Mouse (Mus musculus) brain, adult 10 weeks (tissue): ENCODE data around the gene Dedd2. TPM values are rescaled to one million over a fixed set of nuclear protein-coding genes. Genes with fewer than 3 reads are reported as not detected.

Experiments
- polyA plus RNA-seq: library from polyadenylated mRNA; stranded (reverse); fragments of 350-450 nt; fragmentation: Illumina TruSeq; extraction: RNeasy Lipid Tissue Mini Kit (QIAGEN cat#74804); gene quantifications from one replicate; pipeline ENCODE4 v1.2.3, GENCODE M21; 2015; ENCODE audit warnings: low read depth, low replicate concordance

The Dedd2 gene
- polyA plus RNA-seq, result 15.9 TPM

DNA sequence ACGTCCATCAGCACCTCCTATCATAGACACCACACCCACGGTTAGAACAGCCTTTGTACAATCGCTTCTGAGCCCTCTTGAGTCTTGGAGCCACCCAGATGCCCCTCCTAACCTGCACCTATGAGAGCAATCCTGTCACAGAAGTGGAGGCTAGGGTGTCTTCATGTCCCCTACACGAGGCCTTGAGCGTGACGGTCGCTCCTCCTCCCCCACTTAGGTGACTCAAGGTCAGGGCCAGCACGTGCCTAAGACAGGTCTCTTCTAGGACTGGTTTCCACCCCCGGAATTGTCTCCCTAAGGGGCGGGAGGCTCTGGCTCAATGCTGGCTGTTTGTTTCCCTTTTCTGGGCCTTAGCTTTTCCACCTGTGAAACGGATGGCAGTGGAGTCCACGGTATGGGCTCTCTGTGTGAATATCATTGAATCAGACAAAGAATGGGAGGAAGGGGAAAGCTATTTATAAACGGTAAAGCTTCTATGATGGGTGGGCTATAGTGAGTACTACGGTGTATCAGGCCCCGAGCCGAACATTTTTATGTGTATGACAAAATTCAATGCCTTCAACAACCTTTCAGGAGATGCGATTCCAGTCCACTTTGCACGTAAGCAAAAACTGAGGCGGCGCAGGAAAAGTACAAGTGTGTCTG, at the start of gene Dedd2:
TSS of gene Dedd2 (minus strand) at position 159 of the 645 bp plus-strand sequence.

GRCm38 (mm10) chr7:25267301-25267750, 46.9 kb upstream of the Dedd2 start, which contains the start of gene Cic:
Cic (plus strand) TSS chr7:25267704.

GRCm38 (mm10) chr7:25250141-25250972, 29.9 kb upstream of the Dedd2 start, which contains the start of gene Erf:
Erf (minus strand) TSS chr7:25250761.

DNA sequence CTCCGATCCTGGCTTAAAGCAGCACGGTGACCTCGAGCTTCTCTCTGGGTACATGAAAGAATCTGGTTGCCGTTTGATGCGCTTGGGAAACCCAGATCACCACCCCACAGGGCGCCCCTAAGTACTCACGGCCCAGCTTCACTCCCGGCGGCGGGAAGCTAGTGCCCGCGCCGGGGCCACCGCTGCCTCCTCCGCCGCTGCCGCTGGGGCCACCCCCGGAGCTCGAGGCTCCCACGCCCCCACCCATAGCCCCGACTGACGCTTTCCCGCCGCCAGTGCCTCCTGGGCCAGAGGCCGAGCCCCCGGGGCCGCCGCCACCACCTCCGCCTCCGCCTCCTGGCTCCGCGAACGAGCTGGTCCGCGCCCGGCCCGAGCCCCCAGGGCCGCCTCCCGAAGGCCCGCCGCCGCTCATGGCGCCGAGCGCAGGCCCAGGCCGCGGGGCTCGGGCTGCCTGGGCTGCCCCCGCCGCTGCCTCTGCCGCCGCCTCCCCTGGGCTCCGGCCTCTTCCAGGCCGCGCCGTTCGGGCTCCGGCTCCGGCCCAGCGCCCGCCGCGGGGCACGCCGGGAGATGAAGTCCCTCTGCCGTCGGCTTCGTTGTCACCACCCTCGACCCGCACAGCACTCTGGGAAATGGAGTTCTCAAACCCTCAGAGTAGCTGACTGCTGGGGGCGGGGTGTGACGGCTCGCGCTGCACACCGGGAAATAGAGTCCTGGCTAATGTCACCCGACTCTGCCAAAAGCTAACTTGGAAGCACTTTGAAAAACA, 17.0 kb upstream of the Dedd2 start, which contains the start of gene Gsk3a:
TSS of gene Gsk3a (minus strand) at position 603 of the 766 bp plus-strand sequence.

DNA sequence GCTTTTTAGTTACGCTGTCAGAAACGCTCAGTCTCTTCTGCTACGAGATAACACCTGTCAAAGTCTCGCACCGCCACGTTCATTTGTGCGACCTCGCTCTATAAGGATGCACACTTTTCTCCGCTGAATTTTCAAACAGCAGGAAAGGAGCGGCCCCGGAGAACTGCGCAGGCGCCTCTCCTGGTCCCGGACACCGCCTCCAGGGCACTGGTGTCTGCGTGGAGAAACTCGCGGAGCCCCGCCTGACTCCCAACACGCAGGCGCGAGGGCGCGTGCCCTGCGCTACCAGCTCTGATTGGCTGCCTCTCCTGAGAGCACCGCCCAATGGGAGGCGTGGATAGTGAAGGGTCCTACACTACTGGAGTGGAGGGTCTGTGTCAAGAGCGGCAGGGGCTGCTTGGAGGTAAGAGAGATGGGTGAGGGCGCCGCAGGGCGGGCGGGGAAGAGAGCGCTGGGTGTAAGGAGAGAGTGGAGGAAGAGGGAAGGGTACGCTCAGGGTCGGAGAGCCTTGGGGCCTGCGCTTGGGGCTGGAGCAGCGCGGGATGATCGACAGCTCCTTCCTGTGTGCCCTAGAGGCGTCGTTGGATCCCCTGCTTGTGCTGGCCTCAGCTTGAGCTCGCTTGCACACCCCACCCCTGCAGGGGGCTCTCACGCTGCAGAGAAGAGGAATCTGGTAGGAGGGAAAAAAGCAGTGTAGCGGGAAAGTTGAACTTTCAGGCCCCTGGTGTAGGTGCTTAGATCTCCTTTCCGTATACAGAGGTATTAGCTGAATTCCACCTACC, 878 bp upstream of the Dedd2 start, which contains the start of gene Zfp526:
TSS of gene Zfp526 (plus strand) at position 324 of the 782 bp plus-strand sequence.

GRCm38 (mm10) chr7:25179606-25180161, 40.7 kb downstream of the Dedd2 start, which contains the start of gene Pou2f2:
Pou2f2 (minus strand) TSS chr7:25179726.

Other genes with a start within 250 kb of the Dedd2 start
- 268 TPM for gene Rabac1, start 247.9 kb downstream of the Dedd2 start, polyA plus RNA-seq
- 1,176 TPM for gene Atp1a3, start 214.7 kb downstream of the Dedd2 start, polyA plus RNA-seq
- gene Grik5, start 148.3 kb downstream of the Dedd2 start, polyA plus RNA-seq, result 104 TPM
- gene Zfp574, start 148.0 kb downstream of the Dedd2 start, polyA plus RNA-seq, result 16.5 TPM
- 4.0 TPM for gene Pou2f2, start 40.9 kb downstream of the Dedd2 start, polyA plus RNA-seq
- gene Zfp526, start 810 bp upstream of the Dedd2 start, polyA plus RNA-seq, result 6.3 TPM
- 204 TPM for gene Gsk3a, start 17.2 kb upstream of the Dedd2 start, polyA plus RNA-seq
- gene Erf, start 30.1 kb upstream of the Dedd2 start, polyA plus RNA-seq, result 29.1 TPM
- gene Cic, start 47.1 kb upstream of the Dedd2 start, polyA plus RNA-seq, result 104 TPM
- 39.5 TPM for gene Pafah1b3, start 77.4 kb upstream of the Dedd2 start, polyA plus RNA-seq
- gene Prr19, start 80.8 kb upstream of the Dedd2 start, polyA plus RNA-seq, result 0.51 TPM
- gene Tmem145, start 85.5 kb upstream of the Dedd2 start, polyA plus RNA-seq, result 38.8 TPM
- gene Megf8, start 96.5 kb upstream of the Dedd2 start, polyA plus RNA-seq, result 50.0 TPM
- not detected for gene Cnfn, start 149.1 kb upstream of the Dedd2 start, polyA plus RNA-seq
- 6.3 TPM for gene Lipe, start 178.1 kb upstream of the Dedd2 start, polyA plus RNA-seq
- not detected for gene Cxcl17, start 192.3 kb upstream of the Dedd2 start, polyA plus RNA-seq